Mouse (Mus musculus) liver, embryonic 14.5 days (tissue): ENCODE measurements around the gene Lmntd1.

ENCODE experiments used
- CTCF ChIP-seq: IDR thresholded peaks from 2 replicates; pipeline ENCODE4 v1.5.1; 2016; ENCODE audit warnings: antibody characterized with exemption, low read depth, control low read depth
- EP300 ChIP-seq: IDR thresholded peaks from 2 replicates; pipeline ENCODE4 v1.6.1; 2016; ENCODE audit warnings: antibody characterized with exemption, low read depth

DNA sequence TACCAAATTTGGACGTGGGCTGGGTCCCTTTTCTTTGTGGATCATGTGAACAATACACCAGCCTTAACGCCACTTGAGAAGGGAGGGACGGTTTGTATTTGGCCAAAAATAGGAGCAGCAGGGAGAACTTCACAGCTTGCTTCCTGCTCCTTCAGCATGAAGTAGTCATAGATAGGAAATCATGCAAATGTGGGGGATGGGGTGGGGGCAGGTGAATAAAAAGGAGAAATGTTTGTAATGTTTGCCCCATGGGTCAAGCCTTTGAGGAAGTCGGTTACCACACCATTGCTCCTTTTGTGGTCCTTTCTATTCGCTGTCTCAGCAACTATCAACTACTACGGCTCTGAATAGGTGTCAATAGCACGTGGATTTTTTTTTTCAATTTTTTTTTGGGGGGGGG, 60.9 kb downstream of the Lmntd1 start:
- TF ChIP-seq CTCF (no peak), EP300 (no peak)
